Mouse (Mus musculus): ENCODE results near the gene Stat4. TPM values are rescaled to one million over a fixed set of nuclear protein-coding genes. Genes with fewer than 3 reads are reported as not detected.

The Stat4 gene
- total RNA-seq, 2 experiments from 2014 or later = 25.5 to 42.3 TPM

DNA sequence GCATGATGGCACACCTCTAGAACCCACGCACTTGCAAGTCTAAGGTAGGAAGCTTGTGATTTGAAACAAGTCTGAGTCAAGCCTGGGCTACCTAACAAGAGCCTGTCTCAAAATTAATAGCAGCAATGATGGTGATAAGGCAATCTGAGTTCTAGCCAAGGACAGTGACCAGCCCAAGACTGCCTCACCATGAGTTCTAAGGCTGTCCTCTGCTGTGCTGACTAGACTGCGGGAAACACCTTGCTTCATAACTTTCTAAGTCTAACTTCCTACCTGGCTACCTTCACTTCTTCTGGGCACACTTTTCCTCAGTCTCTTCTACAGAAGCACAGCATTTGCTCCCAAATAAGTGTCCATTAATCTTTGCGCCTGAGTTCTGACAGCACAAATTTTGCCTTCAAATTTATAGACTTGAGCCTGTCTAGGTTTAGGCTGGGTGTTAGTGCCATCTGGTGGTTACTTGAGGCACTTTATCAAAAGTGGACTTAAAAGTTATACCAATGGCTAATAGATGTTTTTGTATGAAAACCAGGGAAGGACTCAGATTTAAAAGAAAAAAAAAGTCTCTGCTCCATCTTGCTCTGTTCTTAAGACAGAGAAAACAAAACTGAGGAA lies 111.8 kb downstream of the Stat4 start:
- ATAC-seq (replicated peaks; ENCODE audit: poor library complexity) = peak; percentile 83

DNA sequence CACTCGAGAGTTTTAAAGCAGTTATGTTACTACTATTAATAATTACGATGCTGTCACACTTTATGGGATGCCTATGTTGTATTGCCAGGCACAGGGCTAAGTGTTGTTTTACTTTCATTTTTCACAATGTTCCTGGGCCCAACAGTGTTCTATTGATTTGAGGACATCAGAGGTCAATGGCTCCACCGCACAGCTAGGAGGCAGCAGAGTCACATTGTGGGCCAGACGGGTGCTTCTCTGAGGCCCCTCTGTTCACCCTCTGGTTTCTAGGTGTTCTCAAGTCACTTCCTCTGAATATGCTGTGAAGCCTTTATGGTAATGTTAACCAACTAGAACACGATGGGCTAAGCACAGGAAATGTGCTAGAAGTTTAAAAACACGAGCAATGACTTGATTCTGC lies 113.5 kb downstream of the Stat4 start:
- ATAC-seq (replicated peaks; ENCODE audit: poor library complexity) = peak; percentile 94

DNA sequence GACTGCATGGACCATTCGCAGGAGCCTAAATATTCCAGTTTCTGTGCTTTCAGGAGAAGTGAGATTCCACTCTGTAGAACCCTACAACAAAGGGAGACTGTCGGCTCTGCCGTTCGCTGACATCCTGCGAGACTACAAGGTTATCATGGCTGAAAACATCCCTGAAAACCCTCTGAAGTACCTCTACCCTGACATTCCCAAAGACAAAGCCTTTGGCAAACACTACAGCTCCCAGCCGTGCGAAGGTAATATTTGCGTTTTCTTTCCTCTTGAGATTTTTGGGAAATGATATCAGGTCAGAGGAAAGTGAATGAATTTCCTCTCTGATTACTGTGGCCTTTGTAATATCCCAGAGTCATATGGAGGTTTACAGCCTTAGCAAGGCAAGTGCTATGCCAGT lies 115.8 kb downstream of the Stat4 start:
- no peak for ATAC-seq (replicated peaks; ENCODE audit: poor library complexity)

DNA sequence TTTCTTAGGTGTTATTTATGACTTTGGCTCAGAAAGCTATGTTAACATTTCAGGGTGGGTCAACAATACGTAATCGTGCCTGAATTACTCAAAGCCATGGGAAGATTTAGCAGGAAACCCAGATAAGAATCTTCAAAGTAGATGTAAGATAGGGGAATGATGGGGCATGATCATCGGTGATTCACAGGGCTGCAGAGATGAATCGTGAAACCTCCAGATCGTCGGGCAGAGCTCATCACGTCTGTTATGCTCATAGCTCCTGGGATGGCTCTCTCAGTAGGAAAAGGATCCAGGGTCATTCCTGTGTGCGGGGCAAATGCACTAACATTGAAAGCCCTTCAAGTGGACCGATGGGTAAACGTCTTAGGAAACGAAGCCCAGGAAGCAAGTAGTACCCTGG lies 120.3 kb downstream of the Stat4 start:
- ATAC-seq (replicated peaks; ENCODE audit: poor library complexity) = no peak

DNA sequence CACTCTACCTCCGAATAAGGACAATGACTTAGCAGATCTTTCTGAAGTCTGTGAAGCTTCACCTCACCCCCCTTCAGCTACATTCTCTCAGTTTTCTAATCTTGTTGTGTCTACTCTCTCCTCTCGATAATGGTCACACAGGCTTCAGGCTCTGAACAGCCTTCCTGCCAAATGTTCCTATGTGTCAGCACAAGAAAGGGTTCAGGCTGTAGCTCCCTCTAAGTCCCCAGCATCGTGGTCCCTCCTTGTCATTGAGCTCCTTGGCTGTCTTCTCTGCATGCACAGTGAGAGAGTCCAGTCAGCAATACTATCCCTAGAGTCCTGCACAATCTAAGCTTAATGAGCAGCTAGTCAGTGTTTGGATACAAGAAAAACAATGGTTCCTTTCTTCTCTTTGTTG lies 124.3 kb downstream of the Stat4 start:
- ATAC-seq (replicated peaks; ENCODE audit: poor library complexity) = no peak

DNA sequence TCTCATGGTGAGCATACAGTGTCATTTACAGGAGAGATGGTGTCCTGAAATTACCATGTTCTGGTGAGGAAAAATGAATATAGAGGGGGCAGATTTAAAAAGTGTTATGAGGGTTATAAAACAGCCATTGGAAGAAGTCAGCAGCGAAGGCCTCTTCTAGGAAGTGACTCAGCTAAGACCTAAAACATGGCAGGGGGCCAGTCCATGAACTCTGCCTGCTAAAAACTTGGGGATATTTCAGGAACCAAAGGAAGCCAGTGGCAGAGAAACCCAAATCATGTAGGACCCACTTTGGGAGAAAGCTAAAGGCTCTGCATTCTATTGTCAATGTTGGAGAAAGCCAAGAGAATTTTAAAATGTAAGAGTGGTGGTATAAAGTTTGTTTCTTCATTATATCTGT lies 125.4 kb downstream of the Stat4 start:
- ATAC-seq (replicated peaks; ENCODE audit: poor library complexity) = no peak

DNA sequence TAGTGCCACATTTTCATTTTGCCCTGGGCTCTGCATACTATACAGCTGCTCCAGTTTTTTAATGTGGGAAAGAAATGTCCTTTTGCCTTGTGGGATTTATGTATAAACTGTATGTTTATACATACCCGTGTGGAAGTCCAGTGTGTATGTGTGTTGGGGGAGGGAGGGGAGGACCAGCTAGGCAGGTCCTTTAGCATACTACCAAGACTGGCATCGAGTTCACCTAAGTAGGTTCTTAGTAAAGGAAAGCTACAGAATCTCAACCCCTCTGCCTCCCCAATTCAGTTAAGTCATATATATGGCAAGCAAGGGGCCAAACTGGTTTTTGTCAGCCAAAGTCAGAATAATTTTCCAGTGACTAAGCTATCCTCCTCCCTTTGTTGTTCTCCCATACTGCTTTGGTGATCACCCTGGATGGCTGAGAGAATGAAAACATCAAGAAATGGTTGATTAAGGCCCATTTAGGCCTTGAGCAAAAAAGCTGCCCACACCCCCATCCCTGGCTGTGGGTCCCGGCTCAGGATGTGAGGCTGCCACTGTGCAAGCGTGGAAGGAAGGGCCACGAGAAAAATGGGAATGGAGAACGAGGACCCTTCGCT lies 126.2 kb downstream of the Stat4 start:
- no peak for ATAC-seq (replicated peaks; ENCODE audit: poor library complexity)

DNA sequence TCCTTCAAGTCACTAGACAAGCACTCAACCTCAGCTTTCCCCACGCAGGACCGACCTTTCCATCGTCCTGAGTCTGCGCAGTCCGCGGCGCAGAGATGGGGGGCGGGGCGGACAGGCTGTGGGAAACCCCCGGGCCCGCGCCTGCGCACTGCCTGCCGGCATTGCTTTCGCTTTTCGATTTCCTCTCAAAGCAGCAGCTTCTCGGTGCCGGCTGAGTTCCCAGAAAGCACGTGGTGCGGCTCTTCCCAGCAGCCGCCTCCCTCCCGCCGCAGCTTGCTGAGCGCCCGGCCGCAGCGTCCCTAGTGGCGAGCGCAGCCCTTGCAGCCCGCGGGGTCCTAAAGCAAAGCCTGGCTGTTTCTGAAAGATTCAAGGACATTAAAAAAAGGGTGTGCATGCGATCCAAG lies 126.7 kb downstream of the Stat4 start:
- ATAC-seq (replicated peaks; ENCODE audit: poor library complexity) = peak; percentile 98

DNA sequence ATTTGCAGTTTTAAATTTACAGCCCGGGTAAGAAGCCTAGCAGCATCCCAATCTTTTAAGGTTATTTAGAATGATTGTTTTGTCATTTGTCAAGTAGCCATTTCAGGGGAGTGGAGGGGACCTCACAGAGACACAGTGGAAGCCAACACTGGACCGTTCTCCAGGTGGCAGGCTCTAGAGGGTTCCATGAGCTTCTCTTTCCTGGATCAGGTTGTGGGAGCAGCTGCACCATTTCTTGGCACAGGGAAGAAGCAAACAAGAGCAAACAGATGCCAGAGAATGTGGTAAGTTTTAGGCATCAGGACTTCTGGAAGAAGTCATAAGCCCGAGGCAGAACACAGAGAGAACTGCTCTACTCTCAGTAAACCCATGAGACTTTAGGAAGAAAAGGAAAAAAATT lies 129.5 kb downstream of the Stat4 start:
- no peak for ATAC-seq (replicated peaks; ENCODE audit: poor library complexity)

DNA sequence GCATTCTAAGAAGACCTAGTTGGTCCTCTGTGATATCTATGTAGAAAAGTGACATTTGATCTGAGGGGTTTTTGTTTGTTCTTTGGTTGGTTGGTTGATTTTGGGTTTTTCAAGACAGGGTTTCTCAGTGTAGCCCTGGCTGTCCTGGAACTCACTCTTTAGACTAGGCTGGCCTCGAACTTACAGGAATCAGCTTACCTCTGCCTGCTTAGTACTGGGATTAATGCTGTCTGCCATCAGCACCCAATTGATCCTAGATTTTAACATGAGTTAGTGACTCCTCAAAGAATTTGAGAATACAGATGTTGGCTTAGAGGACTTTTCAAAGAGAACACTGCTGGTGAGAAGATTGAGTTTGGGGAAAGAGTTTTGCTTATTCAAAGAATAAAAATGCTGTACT lies 130.8 kb downstream of the Stat4 start:
- no peak for ATAC-seq (replicated peaks; ENCODE audit: poor library complexity)

DNA sequence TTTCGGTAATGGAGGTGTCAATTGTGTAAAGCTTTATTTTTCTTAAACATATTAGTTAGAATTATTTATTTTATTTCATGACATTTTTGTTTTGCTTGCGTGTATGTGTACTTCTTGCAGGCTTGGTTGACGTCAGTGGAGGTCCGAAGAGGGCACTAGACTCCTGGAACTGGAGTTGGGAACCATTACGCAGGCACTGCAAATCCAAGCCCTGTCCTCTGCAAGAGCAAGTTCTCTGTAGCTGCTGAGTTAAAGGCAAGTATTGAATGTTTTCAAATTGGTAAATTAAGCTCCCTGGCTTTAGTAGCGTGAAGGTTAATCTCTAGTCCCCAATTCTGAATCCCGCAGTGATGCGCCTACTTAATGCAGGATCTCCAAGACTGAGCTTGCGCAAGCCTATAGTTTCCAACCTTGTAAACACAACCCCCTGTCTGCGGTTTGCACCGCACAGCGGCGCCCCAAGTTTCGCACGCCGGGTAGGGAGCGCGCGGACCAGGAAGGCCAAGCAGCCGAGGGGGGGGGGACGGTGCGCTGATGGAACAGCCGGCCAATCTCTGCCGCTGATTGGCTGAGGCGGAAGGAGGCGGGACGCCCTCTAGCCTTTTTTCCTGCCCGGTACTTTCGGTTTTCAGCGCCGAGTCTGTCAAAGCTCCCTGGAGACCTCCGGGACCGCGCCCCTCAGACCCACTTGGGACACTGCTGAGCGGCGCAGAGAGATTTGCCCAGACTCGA lies 132.1 kb downstream of the Stat4 start, which contains the start of gene Stat1:
Stat1 (plus strand) TSS at position 581 of the 732 bp plus-strand sequence.
- peak; percentile 99 for ATAC-seq (replicated peaks; ENCODE audit: poor library complexity)

DNA sequence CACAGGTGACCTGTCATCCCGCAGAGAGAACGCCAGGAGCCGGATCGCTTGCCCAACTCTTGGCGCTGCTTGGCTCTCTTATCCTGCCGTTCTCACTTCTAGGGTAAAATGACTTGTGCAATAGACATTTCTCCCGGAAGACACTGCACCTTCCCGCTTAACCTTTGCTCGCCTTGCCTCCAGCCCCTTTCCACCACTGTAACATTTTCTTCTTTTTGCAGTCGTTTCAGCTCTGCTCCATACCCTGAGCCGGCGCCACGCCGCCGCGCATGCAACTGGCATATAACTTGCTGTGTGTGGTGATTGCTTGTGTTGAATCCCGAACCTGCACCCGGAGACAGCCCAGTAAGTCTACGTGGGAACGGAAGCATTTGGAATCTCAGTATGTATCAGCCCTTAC lies 132.7 kb downstream of the Stat4 start:
- ATAC-seq (replicated peaks; ENCODE audit: poor library complexity) = no peak; the same call in 1 of the 2 replicates

DNA sequence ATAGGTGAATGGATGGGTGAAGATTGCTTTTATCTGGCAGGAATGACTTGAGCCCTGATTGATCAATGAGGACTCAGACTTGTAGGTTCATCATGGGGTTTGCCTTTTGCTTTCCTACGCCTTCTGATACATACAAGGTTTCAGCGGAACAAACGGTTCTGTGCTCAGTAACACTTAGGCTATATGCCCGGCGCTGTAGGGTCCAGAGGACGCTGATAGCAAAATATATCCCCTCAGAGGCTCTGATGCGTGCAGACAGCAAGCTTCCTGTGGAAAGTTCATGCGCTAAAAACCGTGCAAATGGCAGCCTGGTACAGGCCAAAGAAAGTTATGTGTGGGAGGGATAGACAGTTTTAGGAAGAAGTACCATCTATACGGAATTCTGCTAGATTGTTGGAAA lies 133.2 kb downstream of the Stat4 start:
- ATAC-seq (replicated peaks; ENCODE audit: poor library complexity) = no peak

DNA sequence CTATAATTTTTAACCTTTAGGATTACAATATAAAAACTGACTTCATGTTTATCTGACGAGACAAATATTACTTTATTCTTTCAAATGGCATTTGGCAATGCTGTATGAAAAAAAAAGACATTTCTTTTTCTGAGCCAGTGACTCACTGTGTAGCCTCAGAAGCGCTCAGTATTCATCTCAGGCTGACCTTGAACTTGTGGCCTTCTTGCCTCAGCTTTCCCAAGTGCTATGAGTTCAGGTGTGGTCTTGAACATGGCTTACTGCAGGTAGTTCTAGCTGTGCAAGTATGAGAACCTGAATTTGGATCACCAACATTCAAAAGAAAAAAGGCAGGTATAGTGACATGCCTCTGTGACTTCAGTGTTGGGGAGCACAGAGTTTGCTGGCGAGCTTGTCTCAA lies 134.1 kb downstream of the Stat4 start:
- no peak for ATAC-seq (replicated peaks; ENCODE audit: poor library complexity)

DNA sequence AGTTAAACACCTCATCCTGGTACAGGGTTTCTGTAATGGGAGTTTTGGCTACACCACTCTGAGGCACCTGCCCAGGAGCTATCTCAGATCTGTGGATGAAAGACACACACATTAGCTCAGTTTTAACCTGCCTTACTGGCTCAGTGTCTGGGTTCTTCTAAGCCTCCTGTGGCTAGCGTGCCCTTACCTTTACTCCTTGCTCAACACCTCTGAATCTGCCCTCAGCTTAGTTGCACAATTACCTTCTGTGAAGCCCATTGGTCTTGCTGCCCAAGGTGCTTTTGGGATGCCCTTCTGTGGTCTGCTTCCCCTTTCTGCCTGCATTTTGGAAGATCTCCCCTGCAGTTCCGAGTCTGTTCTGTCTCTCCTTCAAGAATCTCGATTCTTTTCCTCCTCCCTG lies 137.9 kb downstream of the Stat4 start:
- no peak for ATAC-seq (replicated peaks; ENCODE audit: poor library complexity)

DNA sequence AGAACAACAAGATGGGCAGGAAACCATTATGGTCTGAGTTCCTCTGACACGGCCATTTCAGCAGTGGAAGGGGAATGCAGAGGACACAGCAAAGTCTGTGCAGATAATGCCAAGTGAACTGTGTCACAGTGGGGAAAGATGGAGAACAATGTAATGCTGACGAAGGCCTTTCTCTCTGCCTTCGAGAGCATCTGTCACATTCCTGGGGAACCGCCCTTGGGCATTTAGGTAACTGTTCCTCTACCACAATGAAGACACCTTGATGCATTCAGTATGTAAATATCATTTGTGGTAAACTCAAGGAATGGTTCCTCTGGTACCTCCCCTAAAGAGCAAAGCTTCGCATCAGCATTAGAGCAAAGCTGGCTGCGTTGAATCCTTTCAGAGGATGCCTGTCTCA lies 140.4 kb downstream of the Stat4 start:
- no peak for ATAC-seq (replicated peaks; ENCODE audit: poor library complexity)

DNA sequence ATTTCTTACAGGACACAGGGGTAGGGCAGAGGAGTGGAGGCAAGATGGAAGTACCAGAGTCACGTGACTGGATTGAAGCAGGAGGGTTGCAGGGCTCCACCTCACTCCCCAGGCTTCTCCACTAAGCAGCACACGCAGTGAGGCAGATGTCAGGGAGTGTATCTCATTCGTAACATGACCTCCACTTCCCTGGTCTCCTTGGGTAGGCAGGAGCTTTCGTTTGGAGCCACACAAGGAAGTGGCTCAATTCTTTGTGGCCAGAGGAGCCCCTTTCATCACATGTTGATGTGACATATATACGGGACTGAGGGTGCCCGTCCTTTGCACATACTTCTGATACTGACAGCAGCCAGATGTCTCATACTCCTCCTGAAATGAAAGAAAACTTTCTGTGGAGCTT lies 142.8 kb downstream of the Stat4 start:
- peak; percentile 99 for ATAC-seq (replicated peaks; ENCODE audit: poor library complexity)

DNA sequence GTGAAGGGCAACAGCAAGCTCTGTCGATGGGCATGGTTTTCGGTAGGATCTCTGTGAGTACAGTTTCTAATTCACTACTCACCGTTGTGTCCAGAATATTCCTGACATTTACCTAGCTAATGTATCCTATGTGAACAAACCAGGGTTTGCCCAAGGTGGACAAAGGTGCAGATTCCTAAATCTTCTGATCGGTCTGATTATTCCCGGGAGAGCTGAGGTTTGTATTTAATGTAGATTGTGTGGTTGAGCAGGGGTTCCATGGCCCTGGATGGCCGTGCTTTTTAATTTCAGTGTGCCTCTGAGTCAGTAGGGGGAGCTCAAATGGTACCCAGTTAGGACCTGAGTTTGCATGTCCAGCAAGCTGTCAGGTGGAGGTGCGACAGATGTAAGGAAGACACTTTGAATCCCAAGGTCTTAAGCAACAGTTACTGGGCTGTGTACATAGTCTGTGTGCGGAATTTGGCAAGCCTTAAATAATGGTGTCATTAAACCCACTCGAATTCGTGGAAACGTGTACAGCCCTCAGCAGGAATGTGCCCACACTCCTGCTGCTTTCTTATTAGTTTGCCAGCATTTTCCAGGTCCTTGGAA lies 144.9 kb downstream of the Stat4 start:
- ATAC-seq (replicated peaks; ENCODE audit: poor library complexity) = no peak

DNA sequence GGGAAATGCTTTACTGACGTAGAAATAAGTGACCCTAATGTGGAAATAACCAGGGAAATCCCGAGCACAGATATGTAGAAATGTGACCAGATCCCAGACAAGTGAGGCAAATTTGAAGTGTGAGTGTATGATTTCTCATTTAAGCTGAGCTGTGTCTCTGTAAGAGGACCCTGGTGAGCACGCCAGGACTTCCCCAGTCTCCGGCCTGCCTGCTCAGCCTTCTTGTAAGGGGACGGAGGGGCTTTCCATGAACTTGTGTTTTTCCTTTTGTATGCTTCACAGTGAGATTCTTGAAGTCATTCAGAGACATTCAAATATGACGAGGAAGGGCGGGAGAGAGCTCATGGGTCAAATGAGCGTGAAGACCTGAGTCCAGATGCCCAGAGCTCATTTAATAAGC lies 146.3 kb downstream of the Stat4 start:
- no peak for ATAC-seq (replicated peaks; ENCODE audit: poor library complexity)

DNA sequence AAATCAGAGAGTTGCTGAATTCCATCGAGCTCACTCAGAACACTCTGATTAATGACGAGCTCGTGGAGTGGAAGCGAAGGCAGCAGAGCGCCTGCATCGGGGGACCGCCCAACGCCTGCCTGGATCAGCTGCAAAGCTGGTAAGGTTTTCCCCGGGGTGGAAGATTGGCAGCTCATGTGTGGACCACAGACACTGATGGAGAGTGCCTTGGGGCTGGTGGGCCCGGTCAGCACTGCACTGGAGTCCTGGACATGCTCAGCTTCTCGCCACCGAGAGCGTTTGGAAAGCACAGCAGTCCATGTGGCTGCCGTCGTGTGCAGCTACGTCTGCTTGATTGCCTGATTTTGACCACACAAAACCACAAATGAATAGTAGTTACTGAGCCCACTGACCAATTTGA lies 150.3 kb downstream of the Stat4 start:
- no peak for ATAC-seq (replicated peaks; ENCODE audit: poor library complexity)

DNA sequence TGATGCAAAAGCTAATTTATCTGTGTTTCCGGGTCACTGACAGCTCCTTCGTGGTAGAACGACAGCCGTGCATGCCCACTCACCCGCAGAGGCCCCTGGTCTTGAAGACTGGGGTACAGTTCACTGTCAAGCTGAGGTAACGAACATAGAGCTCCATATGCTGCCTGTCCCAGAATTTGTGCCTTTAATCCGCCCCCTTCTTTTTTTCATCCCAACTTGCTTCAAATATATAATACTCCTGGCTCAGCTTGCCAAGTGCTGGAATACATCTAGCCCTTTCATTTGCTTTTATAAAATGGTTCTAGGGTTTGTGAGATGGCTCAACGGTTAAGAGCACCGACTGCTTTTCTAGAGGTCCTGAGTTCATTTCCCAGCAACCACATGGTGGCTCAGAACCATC lies 153.6 kb downstream of the Stat4 start:
- ATAC-seq (replicated peaks; ENCODE audit: poor library complexity) = no peak

DNA sequence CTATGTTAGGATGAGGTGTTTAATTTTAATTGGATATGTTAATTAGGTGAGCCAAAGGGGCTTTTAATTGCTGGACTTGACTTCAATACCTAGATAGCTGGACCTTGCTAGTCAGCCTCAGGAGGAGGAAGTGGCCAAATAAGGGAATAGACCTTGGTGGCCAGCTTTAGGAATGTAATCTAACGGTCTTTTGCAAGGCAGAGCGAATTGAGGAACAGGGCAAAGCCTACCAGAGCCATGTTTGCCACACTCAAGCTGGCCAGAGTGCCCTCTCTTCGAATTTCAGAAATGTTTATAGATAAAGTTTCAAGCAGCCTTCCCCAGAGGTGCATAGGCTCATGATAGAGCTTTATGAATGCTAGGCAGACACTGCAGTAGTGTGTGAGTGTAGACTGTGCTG lies 154.5 kb downstream of the Stat4 start:
- peak; percentile 72 for ATAC-seq (replicated peaks; ENCODE audit: poor library complexity)

Measured in megakaryocyte progenitor cell, adult 5-6 weeks (primary cell).